Mouse (Mus musculus): ENCODE measurements around the gene Etnppl.

DNA sequence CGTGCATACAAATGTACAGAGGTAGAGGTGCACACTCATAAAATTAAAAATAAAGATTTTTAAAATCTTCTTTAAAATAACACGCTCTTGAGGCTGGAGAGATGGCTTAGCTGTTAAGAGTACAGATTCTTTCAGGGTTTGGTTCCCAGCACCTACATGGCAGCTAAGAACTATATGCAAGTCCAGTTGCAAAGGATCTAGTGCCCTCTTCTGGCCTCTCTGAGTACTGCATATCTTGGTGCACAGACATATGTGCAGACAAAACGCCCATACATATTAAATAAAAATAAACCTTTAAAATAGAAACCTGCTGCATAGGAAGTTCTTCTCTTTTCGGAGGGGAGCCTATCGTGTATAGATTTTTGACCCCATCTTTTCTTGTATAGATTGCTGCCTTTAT, 11.1 kb downstream of the Etnppl start:
- TF ChIP-seq CTCF (IDR thresholded peaks at IDR 0.05; ENCODE audit: low read depth), result peak; percentile 24; the same call in 1 of the 2 replicates
- TF ChIP-seq EP300 (IDR thresholded peaks at IDR 0.05; ENCODE audit: low read depth), result no peak
